Mouse (Mus musculus): ENCODE measurements around the gene Hdac1. TPM values are rescaled to one million over a fixed set of nuclear protein-coding genes. Genes with fewer than 3 reads are reported as not detected.

The Hdac1 gene
- total RNA-seq (2023) = 122 TPM

DNA sequence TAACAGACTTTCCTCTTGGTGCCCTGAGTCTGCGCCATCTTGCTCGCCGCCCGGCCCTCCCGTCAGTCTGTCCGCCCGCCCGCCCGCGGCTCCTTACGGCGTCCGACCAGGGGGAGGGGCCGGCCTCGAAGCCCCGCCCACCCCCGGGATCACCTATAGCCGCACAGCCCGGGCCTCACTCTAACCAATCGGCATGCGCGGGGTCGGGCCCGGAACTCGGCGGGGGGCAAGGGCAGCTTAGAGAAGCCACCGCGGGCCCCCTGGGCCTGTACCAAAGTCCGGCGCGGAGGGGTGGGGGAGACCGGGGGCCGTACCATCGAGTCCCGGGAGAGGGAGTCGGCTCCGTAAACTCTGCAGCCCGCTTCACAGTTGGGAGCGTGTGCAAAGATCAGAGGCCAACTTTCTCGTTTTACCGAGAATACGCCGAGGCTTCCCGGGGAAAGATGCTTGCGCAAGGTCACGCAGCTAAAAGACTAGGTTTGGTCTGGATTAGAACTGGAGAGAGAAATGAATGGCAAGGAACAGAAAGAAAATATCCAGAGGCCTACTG lies at the start of gene Hdac1:
Gene Hdac1, minus strand, starts transcription at position 122 of the 550 bp plus-strand sequence.

DNA sequence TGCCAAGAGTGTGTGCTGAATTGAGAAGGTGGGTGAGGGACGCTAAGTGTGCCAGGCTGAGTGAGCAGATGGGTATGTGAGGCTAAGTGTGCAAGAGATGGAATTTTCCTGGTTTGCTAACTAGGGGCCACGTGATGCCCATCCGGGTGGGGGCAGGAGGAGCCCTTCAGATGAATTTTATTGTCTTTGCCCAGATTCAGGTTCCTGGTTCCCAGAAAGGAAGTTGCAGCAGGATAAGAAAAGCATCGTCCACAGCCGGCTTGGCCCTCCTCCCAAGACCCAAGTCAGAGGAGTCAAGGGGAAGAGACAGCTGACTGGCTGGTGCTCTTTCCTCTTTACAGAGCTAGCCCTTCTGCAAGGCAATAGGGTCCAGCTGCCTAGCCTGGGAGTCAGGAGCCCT lies 36.0 kb upstream of the Hdac1 start, which contains the start of gene Fam167b:
Gene Fam167b, minus strand, starts transcription at position 84 of the 400 bp plus-strand sequence.

DNA sequence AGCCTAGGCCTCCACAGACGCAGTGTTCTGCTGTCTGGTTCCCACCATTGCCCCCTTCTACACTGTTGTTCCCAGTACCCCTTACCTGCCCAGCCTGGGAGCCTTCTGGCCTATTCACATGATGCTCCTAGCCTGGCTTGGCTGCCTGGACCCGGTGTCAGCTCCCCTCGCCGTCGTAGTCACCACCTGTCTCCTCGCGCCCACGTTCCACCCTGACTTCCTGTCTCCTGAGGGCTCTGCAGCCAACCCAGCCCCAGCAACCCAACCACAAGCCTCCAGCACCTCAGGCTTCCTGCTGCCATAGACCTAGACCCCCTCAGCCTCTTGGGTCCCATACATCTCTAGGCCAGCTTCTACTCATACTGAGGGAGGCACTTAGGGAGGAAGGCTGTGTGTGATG lies 30.9 kb upstream of the Hdac1 start, which contains the start of gene Lck:
Gene Lck, minus strand, starts transcription at position 212 of the 400 bp plus-strand sequence.

DNA sequence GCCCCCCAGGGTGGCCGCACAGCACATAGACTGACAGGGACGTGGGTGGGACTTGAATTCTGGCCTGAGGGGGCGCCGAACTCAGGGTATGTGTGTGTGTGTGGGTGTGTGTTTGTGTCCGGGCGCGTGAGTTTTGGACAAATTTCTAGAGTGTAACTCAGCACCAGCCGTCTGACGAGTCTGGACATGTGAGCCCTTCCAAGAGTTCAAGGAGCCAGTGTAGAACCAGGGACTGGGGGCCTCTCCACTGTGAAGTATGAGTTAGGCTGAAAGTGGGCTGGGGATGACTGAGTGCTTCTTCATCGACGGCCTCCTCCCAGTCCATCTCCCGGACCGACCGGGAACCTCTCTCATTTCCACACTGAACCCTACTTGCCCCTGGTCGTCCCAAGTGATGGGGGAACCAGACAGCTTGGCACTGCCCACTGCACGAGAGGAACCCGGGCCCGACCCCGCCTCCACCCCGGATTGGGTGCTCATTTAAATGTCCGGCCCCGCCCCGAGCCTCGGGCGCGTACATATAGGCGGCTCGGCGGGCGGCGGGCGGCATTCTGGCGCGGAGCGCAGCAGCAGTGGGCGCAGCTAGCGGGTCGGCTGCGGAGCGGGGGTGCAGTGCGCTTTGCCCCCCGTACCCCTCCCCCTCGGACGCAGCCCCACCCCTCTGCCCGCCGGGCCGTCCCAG lies 29.3 kb downstream of the Hdac1 start, which contains the start of gene Marcksl1:
Gene Marcksl1, plus strand, starts transcription at position 496 of the 682 bp plus-strand sequence.

DNA sequence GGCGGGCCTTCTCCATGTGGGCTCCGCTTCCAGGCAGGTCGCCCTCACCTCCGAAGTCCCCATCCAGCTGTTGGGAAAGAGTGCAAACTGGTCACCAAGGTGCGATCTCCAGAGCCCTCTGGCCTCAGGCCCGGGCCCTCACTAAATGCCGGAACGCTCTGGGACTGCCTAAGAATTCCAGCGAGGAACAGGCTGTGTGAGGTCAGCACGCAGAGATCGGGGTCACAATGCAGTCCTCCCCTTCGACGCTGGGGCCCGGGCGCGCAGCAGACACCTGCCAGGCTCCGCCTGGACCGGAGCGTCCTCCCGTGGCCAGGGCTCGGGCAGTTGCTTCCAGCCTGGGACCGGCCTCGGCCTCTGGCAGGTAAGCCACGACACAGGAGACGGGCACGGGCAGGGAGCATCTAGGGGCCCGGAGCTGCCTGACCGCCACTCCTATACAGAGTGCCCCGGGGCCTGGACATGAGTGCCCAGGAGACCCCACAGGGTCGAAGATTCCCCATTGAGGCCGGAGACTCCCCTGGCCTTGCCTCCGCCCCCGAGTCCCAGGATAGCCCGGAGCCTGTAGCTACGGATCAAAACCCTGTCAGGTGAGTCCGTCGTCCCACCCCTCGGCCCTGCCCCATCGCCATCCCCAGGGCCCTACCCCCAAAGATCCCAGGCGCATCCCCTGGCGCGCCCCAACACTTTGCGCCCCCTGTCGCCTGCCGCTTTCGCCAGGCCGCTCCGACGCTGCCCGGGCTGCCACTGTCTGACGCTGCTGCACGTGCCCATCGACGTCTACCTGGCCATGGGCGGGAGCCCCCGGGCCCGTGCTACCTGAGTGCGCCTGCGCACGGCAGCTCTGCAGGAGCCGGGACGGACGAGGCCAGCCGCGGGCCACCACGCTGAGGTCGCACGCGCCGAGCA lies 51.3 kb downstream of the Hdac1 start, which contains the start of the genes Tssk3 and Fam229a:
Gene Tssk3, minus strand, starts transcription at position 51 of the 909 bp plus-strand sequence.
Gene Fam229a, plus strand, starts transcription at position 219 of the 909 bp plus-strand sequence.

Other genes starting within 250 kb of the Hdac1 start
- gene Rbbp4, start 207.3 kb downstream of the Hdac1 start, total RNA-seq (2023) = 132 TPM
- gene Zbtb8os, start 207.0 kb downstream of the Hdac1 start, total RNA-seq (2023) = 30.5 TPM
- 2.8 TPM for gene Zbtb8a, start 164.6 kb downstream of the Hdac1 start, total RNA-seq (2023)
- not detected for gene Zbtb8b, start 101.9 kb downstream of the Hdac1 start, total RNA-seq (2023)
- 140 TPM for gene Bsdc1, start 81.1 kb downstream of the Hdac1 start, total RNA-seq (2023)
- gene Tssk3, start 51.7 kb downstream of the Hdac1 start, total RNA-seq (2023) = not detected
- 1.9 TPM for gene Fam229a, start 51.5 kb downstream of the Hdac1 start, total RNA-seq (2023)
- gene Marcksl1, start 29.1 kb downstream of the Hdac1 start, total RNA-seq (2023) = 17.4 TPM
- 793 TPM for gene Lck, start 30.9 kb upstream of the Hdac1 start, total RNA-seq (2023)
- not detected for gene Fam167b, start 35.8 kb upstream of the Hdac1 start, total RNA-seq (2023)
- 175 TPM for gene Eif3i, start 57.9 kb upstream of the Hdac1 start, total RNA-seq (2023)
- 133 TPM for gene Tmem234, start 58.0 kb upstream of the Hdac1 start, total RNA-seq (2023)
- 4.4 TPM for gene Dcdc2b, start 71.5 kb upstream of the Hdac1 start, total RNA-seq (2023)
- gene Iqcc, start 76.4 kb upstream of the Hdac1 start, total RNA-seq (2023) = 22.7 TPM
- 8.2 TPM for gene Ccdc28b, start 81.2 kb upstream of the Hdac1 start, total RNA-seq (2023)
- 55.2 TPM for gene Txlna, start 98.4 kb upstream of the Hdac1 start, total RNA-seq (2023)
- gene Kpna6, start 130.1 kb upstream of the Hdac1 start, total RNA-seq (2023) = 31.3 TPM
- 13.5 TPM for gene Tmem39b, start 154.1 kb upstream of the Hdac1 start, total RNA-seq (2023)
- gene Khdrbs1, start 199.6 kb upstream of the Hdac1 start, total RNA-seq (2023) = 132 TPM